Mouse (Mus musculus): ENCODE measurements around the gene Dspp. TPM values are rescaled to one million over a fixed set of nuclear protein-coding genes. Genes with fewer than 3 reads are reported as not detected.

Dspp gene
- total RNA-seq (2014; fragmentation: Nextera tagmentation) (not detected in 2 replicates), total RNA-seq (2017) (not detected in 2 replicates)

DNA sequence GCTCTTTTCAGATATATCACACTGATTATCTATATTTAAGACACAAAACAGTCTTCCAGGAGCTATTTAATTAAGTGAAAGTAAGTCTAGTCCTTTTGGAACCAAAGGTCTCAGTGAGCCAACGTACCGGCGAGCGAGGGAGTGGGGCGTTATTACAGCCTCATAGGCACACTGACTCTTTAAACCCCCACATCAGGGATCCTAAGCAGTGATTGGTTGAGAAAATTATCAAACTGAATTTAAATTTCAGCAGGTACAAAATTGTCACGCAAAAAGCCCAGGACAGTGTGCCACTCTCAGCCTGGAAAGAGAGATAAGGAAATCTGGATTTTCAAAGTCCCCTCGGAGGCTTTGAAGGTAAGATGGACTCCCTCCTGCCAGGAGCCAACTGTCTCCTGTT is at the start of gene Dspp:
TSS of gene Dspp (plus strand) at position 301 of the 400 bp plus-strand sequence.
- no peak for ATAC-seq (replicated peaks; ENCODE audit: poor library complexity, severe bottlenecking)

- no peak for ATAC-seq (replicated peaks; ENCODE audit: poor library complexity, severe bottlenecking)
These were observed 46.4 kb upstream of the Dspp start for GRCm38 (mm10) chr5:104124016-104124658.

- ATAC-seq (replicated peaks; ENCODE audit: poor library complexity, severe bottlenecking), result no peak
These were observed 43.8 kb upstream of the Dspp start for GRCm38 (mm10) chr5:104126561-104127320.

DNA sequence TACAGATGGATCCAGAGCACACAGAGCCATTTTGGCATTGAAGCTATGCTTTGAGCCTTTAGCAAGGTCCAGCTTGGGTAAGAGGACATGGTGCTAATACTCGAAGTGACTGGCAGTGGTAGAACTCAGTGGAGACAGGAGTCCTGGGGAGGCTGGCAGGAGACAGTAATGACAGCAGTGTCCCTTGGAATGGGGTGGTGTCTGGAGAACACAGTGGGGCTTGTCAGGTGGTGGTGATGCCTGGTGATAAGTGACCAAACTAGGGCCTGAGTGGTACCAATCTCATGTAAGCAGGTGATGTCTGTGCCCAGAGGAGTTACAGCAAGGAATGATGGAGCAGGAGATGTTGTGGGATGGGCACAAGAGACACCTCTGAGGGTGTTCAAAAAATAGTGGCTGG is 43.2 kb upstream of the Dspp start:
- ATAC-seq (replicated peaks; ENCODE audit: poor library complexity, severe bottlenecking), result no peak

- no peak for ATAC-seq (replicated peaks; ENCODE audit: poor library complexity, severe bottlenecking)
These were observed 42.1 kb upstream of the Dspp start for GRCm38 (mm10) chr5:104128281-104129031.

- no peak for ATAC-seq (replicated peaks; ENCODE audit: poor library complexity, severe bottlenecking)
These were observed 39.6 kb upstream of the Dspp start for GRCm38 (mm10) chr5:104130891-104131290.

- no peak; the same call in 1 of the 2 replicates for ATAC-seq (replicated peaks; ENCODE audit: poor library complexity, severe bottlenecking)
These were observed 39.0 kb upstream of the Dspp start for GRCm38 (mm10) chr5:104131544-104131943.

DNA sequence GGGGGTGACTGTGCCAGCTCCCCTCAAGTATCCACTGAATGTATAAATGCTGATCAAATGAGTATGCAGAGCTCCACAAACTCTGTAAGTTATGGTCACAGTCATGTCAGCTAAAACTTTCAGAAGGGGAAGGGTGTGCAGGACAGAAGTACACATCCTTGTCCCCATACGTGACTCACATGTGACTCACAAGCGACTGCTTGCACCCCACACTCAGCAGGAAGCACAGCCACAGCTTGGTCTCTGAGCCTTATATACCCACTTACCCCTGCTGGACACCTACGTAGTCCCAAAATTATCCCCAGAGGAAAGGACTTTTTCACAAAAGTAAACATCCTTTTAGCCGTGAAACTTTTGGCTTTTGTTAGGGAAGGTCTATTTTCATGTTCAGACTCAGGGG is 36.8 kb upstream of the Dspp start:
- no peak for ATAC-seq (replicated peaks; ENCODE audit: poor library complexity, severe bottlenecking)

- ATAC-seq (replicated peaks; ENCODE audit: poor library complexity, severe bottlenecking), result no peak
These were observed 32.5 kb upstream of the Dspp start for GRCm38 (mm10) chr5:104137920-104138541.

DNA sequence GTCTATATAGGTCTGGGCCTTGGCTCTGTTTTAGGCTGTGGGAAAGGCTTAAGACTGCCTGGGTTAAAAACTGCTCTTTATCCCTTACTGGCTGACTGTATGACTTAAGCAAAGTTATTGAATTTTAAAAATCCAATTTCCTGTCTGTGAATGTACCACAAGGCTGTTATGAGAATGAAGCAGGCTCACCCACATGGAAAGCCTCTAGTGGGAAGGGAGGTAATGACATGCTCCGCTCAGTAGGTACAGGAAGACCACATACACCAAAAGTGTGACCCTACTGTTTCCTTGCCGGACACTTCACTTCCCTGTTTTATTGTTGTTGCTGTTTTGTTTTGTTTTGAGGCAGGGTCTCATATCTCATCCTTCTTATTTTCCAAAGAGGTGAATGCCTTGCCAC is 29.4 kb upstream of the Dspp start:
- ATAC-seq (replicated peaks; ENCODE audit: poor library complexity, severe bottlenecking), result 0 out of 2 replicates have a peak, but pooled peaks have one; percentile 27

- ATAC-seq (replicated peaks; ENCODE audit: poor library complexity, severe bottlenecking), result no peak
These were observed 26.5 kb upstream of the Dspp start for GRCm38 (mm10) chr5:104144057-104144456.

DNA sequence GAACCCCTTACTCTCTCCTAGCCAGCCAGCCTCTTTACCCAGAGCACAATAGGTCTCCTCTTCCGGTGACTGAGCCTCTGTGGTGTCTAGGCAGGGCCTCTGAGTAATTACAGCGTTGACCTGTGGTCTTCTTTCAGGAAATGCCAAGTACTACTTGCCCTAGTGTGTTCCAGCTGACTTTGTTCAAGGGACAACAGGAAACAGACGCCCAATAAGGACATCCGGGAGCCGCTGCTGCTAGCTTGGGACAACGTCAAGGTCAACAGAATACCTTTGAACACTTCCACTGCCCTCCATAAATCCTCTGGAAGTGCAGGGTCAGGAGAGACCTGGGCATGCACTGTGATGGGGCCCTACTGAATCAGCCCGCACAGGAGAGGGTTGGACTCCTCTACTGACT is 21.2 kb upstream of the Dspp start:
- ATAC-seq (replicated peaks; ENCODE audit: poor library complexity, severe bottlenecking), result no peak

- ATAC-seq (replicated peaks; ENCODE audit: poor library complexity, severe bottlenecking), result no peak
These were observed 20.3 kb upstream of the Dspp start for GRCm38 (mm10) chr5:104150196-104150595.

DNA sequence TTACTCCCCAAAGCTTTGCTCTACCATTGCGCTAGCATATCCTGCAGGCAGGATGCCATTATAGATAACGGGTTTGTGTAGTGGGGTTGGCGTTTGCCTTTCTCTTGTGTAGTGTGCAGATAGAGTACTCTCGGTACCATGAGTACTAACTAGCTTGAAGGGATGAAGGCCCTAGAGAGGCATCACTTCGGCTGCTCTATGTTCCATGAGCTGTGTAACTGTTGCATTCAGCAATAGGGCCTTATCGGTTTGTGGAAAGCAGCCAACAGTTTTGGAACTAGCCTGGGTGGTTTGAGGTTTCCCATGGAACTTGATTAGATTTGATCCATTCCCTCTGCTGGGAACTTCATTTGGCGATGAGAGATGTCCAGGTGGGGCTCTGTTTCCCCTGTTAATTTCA is 12.8 kb upstream of the Dspp start:
- no peak for ATAC-seq (replicated peaks; ENCODE audit: poor library complexity, severe bottlenecking)

DNA sequence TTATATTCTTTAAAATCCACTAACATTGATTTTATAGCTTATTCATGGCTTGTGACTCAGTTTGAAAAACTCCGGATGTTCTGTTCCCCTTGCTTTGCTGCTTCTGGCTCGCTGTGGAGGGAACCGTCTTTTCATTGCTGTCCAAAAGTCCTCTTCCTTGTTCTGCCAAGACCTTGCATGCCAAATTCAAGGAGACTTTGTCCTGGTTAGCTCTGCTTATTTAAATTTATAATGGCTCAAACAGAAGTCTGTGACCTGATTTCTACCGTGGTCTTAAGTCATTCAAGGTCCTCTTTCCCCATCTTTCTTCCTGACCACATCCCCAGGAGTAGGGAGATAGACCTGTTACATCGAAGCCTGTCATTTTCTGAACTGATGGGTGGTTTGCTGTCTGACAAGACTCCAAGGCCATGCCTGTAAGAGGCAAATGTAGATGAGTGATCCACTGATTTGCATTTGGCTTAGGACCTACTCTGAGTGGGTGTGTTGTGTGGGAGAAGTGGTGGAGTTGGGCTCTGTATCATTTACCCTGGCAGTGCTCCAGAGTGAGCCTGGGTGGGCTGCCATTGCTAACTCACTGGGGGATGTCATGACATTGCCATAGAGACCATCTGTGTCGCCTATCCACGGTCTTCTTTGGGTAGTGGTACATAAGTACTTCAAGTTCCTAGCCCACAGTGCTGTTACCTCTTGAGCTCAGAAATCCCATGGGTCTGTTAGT is 12.0 kb upstream of the Dspp start:
- no peak for ATAC-seq (replicated peaks; ENCODE audit: poor library complexity, severe bottlenecking)

DNA sequence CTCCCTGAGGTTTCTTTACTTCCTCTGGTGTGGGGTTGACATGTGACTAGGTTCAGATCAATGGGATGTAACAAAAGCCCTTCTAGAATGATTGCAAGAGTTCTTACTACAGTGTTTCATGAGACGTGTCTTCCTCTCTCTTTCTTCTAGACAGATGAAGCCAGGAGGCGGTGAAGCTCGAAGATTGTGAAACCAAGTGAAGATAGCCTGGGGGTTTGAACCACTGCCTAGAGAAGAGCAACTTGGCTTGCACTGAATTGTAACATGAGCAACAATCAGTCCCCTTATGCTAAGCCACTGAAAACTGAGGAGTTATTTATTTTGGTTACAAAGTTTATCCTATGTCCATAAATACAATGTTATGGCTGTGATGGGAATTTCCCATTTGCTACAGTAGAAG is 9.9 kb upstream of the Dspp start:
- no peak for ATAC-seq (replicated peaks; ENCODE audit: poor library complexity, severe bottlenecking)

DNA sequence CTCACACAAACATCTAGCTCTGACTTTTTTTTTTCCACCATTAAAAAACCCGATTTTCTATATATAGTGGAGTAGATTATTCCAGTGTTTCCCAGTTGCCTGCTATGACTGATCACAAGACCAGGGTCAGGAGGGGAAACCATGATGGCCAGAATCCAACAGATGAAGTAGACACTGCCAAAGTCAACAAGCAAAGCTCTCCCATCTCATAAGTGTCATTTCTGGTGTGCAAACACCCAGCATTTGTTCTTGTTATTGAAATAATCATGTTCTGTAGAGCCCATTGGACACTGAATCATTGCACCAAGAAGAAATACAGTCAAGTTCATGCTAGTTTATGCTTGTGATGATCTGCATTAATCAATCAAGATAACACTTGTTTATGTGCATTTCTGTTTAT is 9.1 kb upstream of the Dspp start:
- ATAC-seq (replicated peaks; ENCODE audit: poor library complexity, severe bottlenecking), result no peak

- ATAC-seq (replicated peaks; ENCODE audit: poor library complexity, severe bottlenecking), result no peak
These were observed 7.0 kb upstream of the Dspp start for GRCm38 (mm10) chr5:104163536-104163935.

DNA sequence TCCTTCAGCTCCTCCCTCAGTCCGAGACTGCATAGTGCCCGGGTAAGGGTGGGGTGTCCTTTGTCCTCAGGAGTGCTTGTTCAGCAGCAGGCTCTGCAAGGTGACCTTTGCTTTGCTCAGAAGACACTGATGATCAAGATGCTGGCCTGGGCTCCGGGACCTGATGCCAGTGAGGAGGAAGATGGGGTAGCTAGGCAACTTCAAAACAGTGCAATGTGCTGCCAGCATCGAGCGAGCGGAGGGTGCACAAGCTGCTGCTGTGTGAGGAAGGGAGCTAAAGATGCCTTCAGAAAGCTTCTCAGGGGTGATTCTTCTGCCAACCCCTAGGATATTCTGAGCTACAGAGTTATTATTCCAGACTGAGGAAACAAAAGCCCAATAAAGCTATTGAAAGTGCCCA is 2.6 kb downstream of the Dspp start:
- ATAC-seq (replicated peaks; ENCODE audit: poor library complexity, severe bottlenecking), result no peak

DNA sequence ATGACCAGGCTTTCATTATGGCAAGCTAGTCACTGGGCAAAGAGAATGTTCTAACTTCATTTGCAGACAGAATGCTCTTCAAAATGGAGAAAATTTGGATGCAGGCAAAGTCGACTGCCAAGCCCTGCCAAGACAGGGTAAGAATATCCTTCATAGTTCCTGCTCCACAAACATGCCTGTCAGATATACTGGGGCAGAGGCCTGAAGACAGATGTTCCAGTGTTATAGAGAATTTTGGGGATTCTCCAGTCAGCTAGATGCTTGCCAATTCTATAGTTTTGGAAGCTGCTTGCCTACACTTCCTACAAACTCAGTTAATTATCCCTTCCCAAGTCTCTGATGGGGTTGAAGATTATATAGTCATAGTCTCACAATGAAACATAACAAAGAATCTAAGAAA is 13.2 kb downstream of the Dspp start:
- no peak for ATAC-seq (replicated peaks; ENCODE audit: poor library complexity, severe bottlenecking)

Measured in granulocyte monocyte progenitor cell, adult 5-6 weeks (primary cell).